Mouse (Mus musculus): ENCODE data around the gene Fgf23.

Fgf23 gene

GRCm38 (mm10) chr6:127072817-127073216 lies at the start of gene Fgf23:
Gene Fgf23, plus strand, starts transcription at chr6:127072902.
- no peak for DNase-seq

- DNase-seq = no peak
These were observed 47.9 kb upstream of the Fgf23 start for GRCm38 (mm10) chr6:127024836-127025235.

GRCm38 (mm10) chr6:127034760-127035159 lies 37.9 kb upstream of the Fgf23 start:
- peak; percentile 30 for DNase-seq

GRCm38 (mm10) chr6:127044909-127045308 lies 27.8 kb upstream of the Fgf23 start:
- DNase-seq = no peak

- DNase-seq = no peak
These were observed 21.9 kb upstream of the Fgf23 start for GRCm38 (mm10) chr6:127050847-127051246.

- DNase-seq = no peak
These were observed 15.6 kb upstream of the Fgf23 start for GRCm38 (mm10) chr6:127056990-127057588.

GRCm38 (mm10) chr6:127059975-127060374 lies 12.7 kb upstream of the Fgf23 start:
- DNase-seq = no peak

- no peak for DNase-seq
These were observed 8.8 kb upstream of the Fgf23 start for GRCm38 (mm10) chr6:127063915-127064314.

GRCm38 (mm10) chr6:127064815-127065214 lies 7.9 kb upstream of the Fgf23 start:
- DNase-seq = no peak

- peak; percentile 26 for DNase-seq
These were observed 7.4 kb downstream of the Fgf23 start for GRCm38 (mm10) chr6:127079867-127080731.

GRCm38 (mm10) chr6:127081820-127082219 lies 9.1 kb downstream of the Fgf23 start:
- no peak for DNase-seq

GRCm38 (mm10) chr6:127086739-127087138 lies 14.0 kb downstream of the Fgf23 start:
- DNase-seq = peak; percentile 32

- peak; percentile 27 for DNase-seq
These were observed 21.9 kb downstream of the Fgf23 start for GRCm38 (mm10) chr6:127094565-127094964.

GRCm38 (mm10) chr6:127103506-127104275 lies 31.0 kb downstream of the Fgf23 start:
- DNase-seq = no peak

- no peak for DNase-seq
These were observed 31.8 kb downstream of the Fgf23 start for GRCm38 (mm10) chr6:127104396-127105029.

- DNase-seq = peak; percentile 62
These were observed 32.4 kb downstream of the Fgf23 start for GRCm38 (mm10) chr6:127105107-127105506.

- DNase-seq = no peak
These were observed 33.5 kb downstream of the Fgf23 start for GRCm38 (mm10) chr6:127106189-127106588.

- no peak for DNase-seq
These were observed 34.0 kb downstream of the Fgf23 start for GRCm38 (mm10) chr6:127106726-127107125.

- DNase-seq = no peak
These were observed 34.7 kb downstream of the Fgf23 start for GRCm38 (mm10) chr6:127107413-127107812.

- DNase-seq = no peak
These were observed 35.8 kb downstream of the Fgf23 start for GRCm38 (mm10) chr6:127108368-127109060.

GRCm38 (mm10) chr6:127109402-127109930 lies 36.8 kb downstream of the Fgf23 start, which contains the start of gene Tigar:
Gene Tigar, minus strand, starts transcription at chr6:127109557.
- peak; percentile 95 for DNase-seq
